Comparison of ENCODE assay signal across 11 mouse cellular contexts in the genomic region with DNA sequence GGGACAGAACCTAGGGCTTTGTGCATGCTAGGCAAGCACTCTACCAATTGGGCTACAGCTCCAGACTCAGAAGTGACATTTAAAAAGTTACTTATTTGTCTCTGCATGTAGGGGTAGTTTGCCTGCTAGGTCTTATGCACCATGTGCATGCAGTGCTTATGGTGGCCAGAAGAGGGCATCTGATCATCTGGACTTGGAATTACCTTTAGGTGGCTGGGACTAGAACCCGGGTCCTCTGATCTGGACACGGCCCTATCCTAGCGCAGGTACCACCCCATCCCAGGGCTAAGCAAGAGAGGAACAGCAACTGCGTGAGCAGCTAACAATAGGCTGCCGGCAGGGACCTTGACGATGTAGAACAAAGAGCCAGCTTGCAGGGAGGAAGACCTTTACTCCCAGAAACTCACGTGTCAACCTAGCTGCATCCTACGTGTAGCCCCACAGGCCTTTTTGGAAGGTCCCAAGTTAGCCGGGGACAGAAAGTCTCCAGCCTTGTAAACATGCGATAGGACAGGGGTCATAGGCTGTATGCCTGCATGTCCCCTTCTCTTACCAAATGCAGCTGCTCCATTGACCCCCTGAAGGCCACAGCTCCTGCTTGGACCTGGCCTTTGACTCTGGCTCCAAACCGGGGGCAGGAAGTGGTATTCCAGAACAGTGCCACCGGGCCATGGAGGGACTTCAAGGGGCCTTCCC. TPM values are rescaled to one million over a fixed set of nuclear protein-coding genes. Genes with fewer than 3 reads are reported as not detected.
A peak's percentile ranks its signal among the peaks of the same experiment; 100 is the strongest.
DNase-seq lines count a peak whose midpoint lies in the region; ATAC-seq and TF ChIP-seq lines count a peak whose summit lies in the region.
"Had no signal": no experiment of that assay in that cellular context is flagged by ENCODE, and none has a peak within 500 bp of the region (broad histone marks: within the 10 kb centered on the region; RNA-seq: fewer than 3 reads in every experiment).

No protein-coding gene starts in this region.

- WGBS in lung, embryonic 16.5 days, result 77% methylated on average over 12 of the region's 12 CpGs
- 87% methylated on average over 12 of the region's 12 CpGs for WGBS in kidney, embryonic 16.5 days

- H3K9me3 ChIP-seq in lung, embryonic 16.5 days (ENCODE audit: control insufficient read depth, low read length), result no peaks in the 10 kb centered on the region
- H3K9me3 ChIP-seq in kidney, embryonic 16.5 days (ENCODE audit: low read length), result no peaks in the 10 kb centered on the region

- no peak overlapping the region for H3K4me2 ChIP-seq in lung, embryonic 16.5 days (ENCODE audit: low read depth, low read length)
- H3K4me2 ChIP-seq in kidney, embryonic 16.5 days (replicated peaks; ENCODE audit: low read depth, low read length), result no peak overlapping the region

- DNase-seq in gastrocnemius, adult 2 months, result no peak
- DNase-seq in gastrocnemius, adult 8-10 months (ENCODE audit: low spot score in 2 of 2), result no peak
- no peak for DNase-seq in lung, postnatal 10 days
- DNase-seq in thymus, postnatal 36 days, result peak; percentile 15 to 17
- no peak for DNase-seq in Muller cell, postnatal 12 days (ENCODE audit: inconsistent ontology term)
- DNase-seq: cerebellum, postnatal 14 days; spleen, adult 18-20 months had no signal

- H3K27me3 ChIP-seq in lung, embryonic 16.5 days (ENCODE audit: control insufficient read depth, insufficient read depth, low read depth, low read length), result no peaks in the 10 kb centered on the region
- H3K27me3 ChIP-seq in kidney, embryonic 16.5 days (ENCODE audit: insufficient read depth, low read length), result no peaks in the 10 kb centered on the region
- H3K27me3 ChIP-seq: Patski had no signal

- intact Hi-C loops in gastrocnemius, adult 2 months (cut with DNase I), result no loop called here

- H3K4me1 ChIP-seq in lung, embryonic 16.5 days (replicated peaks; ENCODE audit: control insufficient read depth, insufficient read depth, low read length), result peaks cover 74% of the 10 kb centered on the region
- H3K4me1 ChIP-seq in kidney, embryonic 16.5 days (ENCODE audit: insufficient read depth, low read length), result peaks cover 74% of the 10 kb centered on the region

- H3K36me3 ChIP-seq in lung, embryonic 16.5 days (ENCODE audit: control insufficient read depth, insufficient read depth, low read length), result peaks cover 4% of the 10 kb centered on the region; the same call in 1 of the 2 replicates
- no peaks in the 10 kb centered on the region; the same call in 1 of the 2 replicates for H3K36me3 ChIP-seq in kidney, embryonic 16.5 days (ENCODE audit: insufficient read depth, low read length)

- peak overlapping the region; percentile 6; the same call in 1 of the 2 replicates for H3K9ac ChIP-seq in lung, embryonic 16.5 days (ENCODE audit: low read length)
- no peak overlapping the region for H3K9ac ChIP-seq in kidney, embryonic 16.5 days (replicated peaks; ENCODE audit: low read length)

- no peak overlapping the region for H3K4me3 ChIP-seq in gastrocnemius, adult 2 months
- H3K4me3 ChIP-seq in lung, embryonic 16.5 days (ENCODE audit: low read length), result no peak overlapping the region
- H3K4me3 ChIP-seq in kidney, embryonic 16.5 days (ENCODE audit: low read length), result no peak overlapping the region

- ATAC-seq in lung, embryonic 16.5 days (ENCODE audit: low read depth), result no peak
- peak; percentile 42; the same call in 1 of the 2 replicates for ATAC-seq in erythroblast, adult 5-6 weeks (replicated peaks; ENCODE audit: low FRiP score, poor library complexity, severe bottlenecking)
- no peak for ATAC-seq in kidney, embryonic 16.5 days (ENCODE audit: low FRiP score, low TSS enrichment)
- ATAC-seq: Patski had no signal

- peak; percentile 46 for TF ChIP-seq CTCF in gastrocnemius, adult 2 months (IDR thresholded peaks at IDR 0.05)

- no peak overlapping the region for H3K27ac ChIP-seq in gastrocnemius, adult 2 months
- H3K27ac ChIP-seq in lung, embryonic 16.5 days (ENCODE audit: low read length), result peak overlapping the region; percentile 55
- no peak overlapping the region for H3K27ac ChIP-seq in kidney, embryonic 16.5 days (ENCODE audit: low read length)

RNA-seq across cellular contexts. Expression of a gene that starts 38.8 kb away (rescaled TPM):
- total RNA-seq in gastrocnemius, adult 2 months (2021), result 1 to 10 TPM; 2.2 to 5.7 TPM
- total RNA-seq in gastrocnemius, adult 8-10 months (2022), result 1 to 10 TPM; 3.2 to 5.1 (median 3.6) TPM
- polyA plus RNA-seq in lung, embryonic 16.5 days (2015; fragmentation: Nextera tagmentation; extraction: Ambion mirVana), result 6.8 and 8.6 TPM in 2 replicates
- total RNA-seq in erythroblast, adult 5-6 weeks (2015; ENCODE audit: low replicate concordance), result not detected in 2 replicates
- 0.60 TPM in 1 of 2 replicates, not detected in the other for total RNA-seq in erythroblast, adult 5-6 weeks (2017; ENCODE audit: low replicate concordance)
- 8.1 and 8.4 TPM in 2 replicates for polyA plus RNA-seq in kidney, embryonic 16.5 days (2015; fragmentation: Nextera tagmentation; extraction: Ambion mirVana)

Comparison
In these comparisons a context has a peak if more than half of its experiments do, and no peak if none do; other contexts are left out.
1. DNase-seq: peak in thymus, postnatal 36 days (2 of 2); none in gastrocnemius, adult 2 months (single experiment), gastrocnemius, adult 8-10 months (0 of 2), lung, postnatal 10 days (single experiment) and Muller cell, postnatal 12 days (single experiment).